Mouse (Mus musculus) CH12.LX (cell line): ENCODE data around the gene Tph1.

Source experiments
- CHD1 ChIP-seq: IDR thresholded peaks from 2 replicates; pipeline ENCODE4 v1.6.1; 2012; ENCODE audit warnings: low read depth, low read length, improper control_type of control experiment, inconsistent platforms
- CTCF ChIP-seq, 2 experiments: IDR thresholded peaks in 1 of 2; conservative IDR thresholded peaks in 1 of 2; 2 replicates each; pipeline ENCODE4 v1.5.1; 2011 to 2012; ENCODE audit warnings: low read depth in 2 of 2, low read length in 2 of 2, improper control_type of control experiment in 1 of 2, inconsistent platforms in 1 of 2, mild to moderate bottlenecking in 1 of 2, moderate library complexity in 1 of 2
- EP300 ChIP-seq: IDR thresholded peaks from 2 replicates; pipeline ENCODE4 v1.6.1; 2011; ENCODE audit warnings: low read length, improper control_type of control experiment
- ETS1 ChIP-seq: conservative IDR thresholded peaks from 2 replicates; pipeline ENCODE4 v1.6.1; 2012; ENCODE audit warnings: low read depth, mild to moderate bottlenecking, inconsistent platforms, low read length, improper control_type of control experiment, moderate library complexity
- GABPA ChIP-seq: IDR thresholded peaks from 2 replicates; pipeline ENCODE4 v1.6.1; 2012; ENCODE audit warnings: low read depth, low read length, improper control_type of control experiment, inconsistent platforms; ENCODE audit not compliant: insufficient replicate concordance
- KAT2A ChIP-seq: IDR thresholded peaks from 2 replicates; pipeline ENCODE4 v1.6.1; 2012; ENCODE audit warnings: low read length, improper control_type of control experiment, inconsistent platforms; ENCODE audit not compliant: insufficient replicate concordance
- ZC3H11A ChIP-seq: IDR thresholded peaks from 2 replicates; pipeline ENCODE4 v1.6.1; 2012; ENCODE audit warnings: low read depth, mild to moderate bottlenecking, inconsistent platforms, low read length, improper control_type of control experiment

- no peak for TF ChIP-seq CTCF (conservative IDR thresholded peaks at IDR 0.05 in 1 of 2, IDR thresholded peaks at IDR 0.05 in 1 of 2; ENCODE audit: low read depth in 2 of 2, low read length in 2 of 2)
- TF ChIP-seq EP300 = no peak
- no peak for TF ChIP-seq CHD1
- TF ChIP-seq ETS1 = no peak
- TF ChIP-seq KAT2A = no peak
- no peak for TF ChIP-seq ZC3H11A
- no peak for TF ChIP-seq GABPA
These were observed 55.8 kb downstream of the Tph1 start for GRCm38 (mm10) chr7:46616429-46617005.
